Mouse (Mus musculus): Measurements from ENCODE around the gene Mfap3. TPM values are rescaled to one million over a fixed set of nuclear protein-coding genes. Genes with fewer than 3 reads are reported as not detected.

Gene Mfap3
- polyA plus RNA-seq (2015; fragmentation: Nextera tagmentation; extraction: Ambion mirVana) = 46.9 and 50.2 TPM in 2 replicates

DNA sequence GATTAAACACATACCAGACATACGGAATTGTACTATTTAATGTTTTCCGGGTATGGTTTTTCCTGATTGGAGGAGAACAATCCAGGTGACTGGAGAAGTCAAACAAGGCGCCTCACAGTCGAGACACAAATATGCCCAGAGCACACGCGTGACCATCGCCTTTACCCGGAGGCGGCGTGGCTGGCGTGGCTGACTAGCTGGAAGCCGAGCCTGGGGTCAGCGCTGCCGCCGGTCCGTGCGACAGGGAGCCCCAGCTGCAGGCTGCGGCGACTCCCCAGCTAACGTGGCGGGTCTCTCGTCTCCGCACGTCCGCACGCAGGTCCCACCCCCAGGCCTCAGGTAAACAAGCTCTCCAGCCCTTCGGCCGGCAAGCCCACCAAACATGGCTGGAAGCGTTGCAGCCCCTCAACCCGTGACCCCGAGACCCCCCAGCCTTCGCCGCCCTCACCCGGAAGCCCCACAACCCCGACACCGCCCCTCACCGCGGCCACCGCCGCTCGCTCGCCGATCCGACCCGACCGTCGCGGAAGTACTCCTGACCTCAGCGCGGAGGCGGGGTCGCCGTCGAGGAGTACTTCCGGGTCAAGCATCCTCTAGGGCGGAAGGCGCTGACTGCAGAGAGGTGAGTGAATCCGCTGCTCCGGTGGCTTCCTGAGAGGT is at the start of gene Mfap3, which contains the start of gene Fam114a2:
Mfap3 (plus strand) TSS at position 574 of the 660 bp plus-strand sequence.
Fam114a2 (minus strand) TSS at position 527 of the 660 bp plus-strand sequence.

Other genes with a start within 250 kb of the Mfap3 start
- 45.1 and 48.6 TPM in 2 replicates for gene Fam114a2, start within 50 bp of the Mfap3 start, polyA plus RNA-seq (2015; fragmentation: Nextera tagmentation; extraction: Ambion mirVana)
- 9.5 and 10.1 TPM in 2 replicates for gene Galnt10, start 126.8 kb downstream of the Mfap3 start, polyA plus RNA-seq (2015; fragmentation: Nextera tagmentation; extraction: Ambion mirVana)